ENCODE assay signal across 19 mouse cellular contexts in genomic region chr4:130537371-130537770, GRCm38 (mm10). TPM values are rescaled to one million over a fixed set of nuclear protein-coding genes. Genes with fewer than 3 reads are reported as not detected.
"Had no signal": no experiment of that assay in that cellular context is flagged by ENCODE, and none has a peak within 500 bp of the region (broad histone marks: within the 10 kb centered on the region; RNA-seq: fewer than 3 reads in every experiment).

No protein-coding gene starts in this region.

- H3K9me3 ChIP-seq: lung, embryonic 15.5 days; neural tube, embryonic 12.5 days; stomach, embryonic 15.5 days had no signal

- H3K27ac ChIP-seq: lung, embryonic 15.5 days; macrophage; neural tube, embryonic 12.5 days; stomach, embryonic 15.5 days; stomach, postnatal 0 days had no signal

- DNase-seq: liver, postnatal 0 days; lung, adult 2 months; lung, postnatal 14 days; lung, postnatal 36 days; midbrain, embryonic 14.5 days; right cerebral cortex, postnatal 14 days; thymus, adult 2 months; thymus, postnatal 25 days; thymus, postnatal 4 days had no signal

- H3K36me3 ChIP-seq: lung, embryonic 15.5 days; stomach, embryonic 15.5 days had no signal

- H3K27me3 ChIP-seq: lung, embryonic 15.5 days; neural tube, embryonic 12.5 days; stomach, embryonic 15.5 days had no signal

- ATAC-seq: liver, postnatal 0 days; lung, postnatal 0 days had no signal

- H3K9ac ChIP-seq: liver, postnatal 0 days; lung, embryonic 15.5 days; neural tube, embryonic 12.5 days; stomach, embryonic 15.5 days had no signal

- H3K4me1 ChIP-seq: lung, embryonic 15.5 days; megakaryocyte, embryonic 14.5 days; stomach, embryonic 15.5 days had no signal

- H3K4me3 ChIP-seq: lung, embryonic 15.5 days; megakaryocyte, embryonic 14.5 days; neural tube, embryonic 12.5 days; stomach, embryonic 15.5 days had no signal

- H3K4me2 ChIP-seq: lung, embryonic 15.5 days; midbrain, embryonic 11.5 days; neural tube, embryonic 12.5 days; stomach, embryonic 15.5 days had no signal

RNA-seq across cellular contexts. Expression of gene Nkain1, which starts 36.6 kb away (rescaled TPM):
- total RNA-seq: monocyte, adult 5-6 weeks; neutrophil, adult 5-6 weeks had no signal
- polyA plus RNA-seq: liver, postnatal 0 days had no signal
